Mouse (Mus musculus): ENCODE results near the gene Boc.

The Boc gene

DNA sequence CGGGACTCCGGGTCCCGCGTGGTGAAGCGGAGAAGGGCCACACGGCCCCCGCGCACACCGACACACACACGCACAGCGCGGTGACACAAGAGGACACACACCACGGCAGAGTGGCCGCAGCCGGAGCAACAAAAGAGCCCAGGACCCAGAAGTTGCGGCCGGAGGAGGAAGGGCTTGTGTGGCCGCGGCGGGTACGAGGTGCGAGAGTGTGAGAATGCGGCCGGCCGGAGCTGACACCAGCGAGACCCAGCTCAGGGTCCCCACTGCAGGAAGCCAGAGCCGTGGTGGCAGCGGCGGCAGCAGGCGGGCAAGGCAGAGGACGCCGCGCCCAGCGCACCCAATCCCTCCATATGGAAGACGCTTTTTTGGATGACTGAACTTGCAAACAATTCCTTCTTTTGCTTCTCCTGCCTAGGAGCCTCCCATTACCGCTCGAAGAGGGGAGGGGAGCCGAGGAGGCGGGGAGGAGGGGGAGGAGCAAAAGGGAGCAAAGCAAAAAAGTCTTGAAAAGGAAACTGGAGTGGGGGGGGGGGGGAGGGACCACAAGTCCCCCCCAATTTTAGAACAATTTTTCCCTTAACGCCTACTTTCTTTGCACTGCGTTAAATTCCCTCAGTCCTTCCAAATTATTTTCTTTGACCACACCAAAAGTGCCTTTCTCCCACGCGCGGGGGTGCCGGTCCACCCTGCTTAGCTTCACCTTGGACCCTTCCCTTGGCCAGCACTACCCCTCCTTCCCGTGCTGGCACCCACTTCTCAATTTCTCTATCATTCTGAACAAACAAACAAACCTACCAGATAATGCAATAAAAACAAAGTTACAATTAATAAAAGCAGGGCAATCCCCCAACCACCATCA is at the start of gene Boc:
TSS of gene Boc (minus strand) at position 427 of the 859 bp plus-strand sequence.
- in situ Hi-C loops (cut with MboI, MseI): no loop called here

DNA sequence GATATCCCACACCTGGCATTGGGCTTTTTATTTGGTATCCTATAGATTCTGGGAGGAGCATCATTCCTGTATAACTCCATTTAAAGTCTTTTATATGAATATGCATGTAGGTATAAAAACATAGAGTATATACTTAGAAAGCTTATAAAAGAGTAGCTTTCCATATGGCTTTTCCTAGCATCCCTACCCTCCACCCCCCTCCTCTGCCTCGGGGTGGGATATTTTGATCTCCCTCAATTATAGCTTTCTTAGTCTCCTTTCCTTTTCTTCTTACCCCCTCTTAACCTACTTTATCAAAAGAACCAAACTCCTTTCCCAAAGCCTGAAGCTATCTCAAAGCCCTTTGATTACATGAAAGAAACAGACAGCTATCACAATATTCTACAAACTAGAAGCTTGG is 47.9 kb upstream of the Boc start:
- in situ Hi-C loops (cut with MboI, MseI): loop anchor here (5.0 to 10.0 kb wide), 3 partner anchors 61 to 1448 kb away; no protein-coding TSS in a partner anchor

GRCm38 (mm10) chr16:44604021-44604616 is 45.4 kb upstream of the Boc start:
- in situ Hi-C loops (cut with MboI, MseI): loop anchor here (10.0 kb wide), 2 partner anchors 831 to 1451 kb away; no protein-coding TSS in a partner anchor

DNA sequence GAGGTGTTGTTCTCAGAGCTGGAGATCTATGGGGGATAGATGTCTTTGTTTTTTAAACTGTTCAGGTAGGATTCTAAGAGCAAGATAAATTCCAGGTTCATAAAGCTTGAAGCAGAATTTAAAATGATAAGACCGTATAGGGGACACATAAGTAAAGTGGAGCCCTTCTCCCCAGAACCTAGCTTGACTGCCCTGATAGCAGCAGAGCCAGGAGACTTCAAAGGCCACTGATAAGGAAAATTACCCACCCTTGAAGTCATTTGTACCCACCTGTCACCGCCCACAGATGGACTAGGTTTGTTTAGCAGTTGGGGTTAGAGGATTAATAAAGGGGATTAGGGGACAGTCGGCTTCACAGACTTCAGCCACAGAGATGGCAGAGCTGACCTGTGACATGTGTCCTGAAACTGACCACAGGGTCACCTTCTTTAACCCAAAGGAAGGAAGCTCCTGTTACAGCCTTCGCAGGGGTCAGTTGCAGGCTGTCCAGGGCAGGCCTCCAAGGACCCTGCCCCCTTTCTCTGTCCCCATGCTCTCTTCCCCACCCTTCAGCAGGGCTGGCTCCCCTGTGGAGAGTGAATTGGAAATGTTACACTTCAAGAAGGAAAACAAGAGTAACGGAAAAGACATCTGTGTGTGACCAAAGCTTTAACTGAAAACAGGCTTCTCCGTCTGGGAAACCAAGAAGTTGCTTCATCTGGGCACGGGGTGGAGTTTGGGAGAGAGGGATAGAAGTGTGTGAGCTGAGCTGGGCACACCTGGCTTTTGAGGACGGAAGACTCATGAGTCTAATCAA is 43.5 kb upstream of the Boc start:
- in situ Hi-C loops (cut with MboI, MseI): loop anchor here (10.0 kb wide), 2 partner anchors 833 to 1453 kb away; no protein-coding TSS in a partner anchor

DNA sequence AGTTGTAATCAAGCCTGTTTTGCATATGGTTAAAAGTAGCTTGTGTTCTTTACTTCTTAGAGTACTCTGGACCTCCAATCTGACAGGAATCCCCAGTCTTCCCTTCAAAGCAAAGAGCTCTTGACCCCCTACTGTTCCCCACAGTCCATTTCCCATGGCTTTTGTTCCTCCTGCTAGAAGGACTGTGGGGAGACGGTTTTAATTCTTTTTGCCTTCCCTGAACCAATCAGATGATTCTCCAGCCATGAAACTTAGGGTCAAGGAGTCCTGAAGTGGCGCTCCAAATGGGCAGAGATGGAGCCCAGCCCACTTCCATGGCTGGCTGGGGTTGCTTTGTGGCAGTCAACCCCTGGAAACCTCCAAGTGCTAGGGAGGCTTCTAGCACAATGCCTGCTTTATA is 42.5 kb upstream of the Boc start:
- in situ Hi-C loops (cut with MboI, MseI): loop anchor here (10.0 kb wide), 2 partner anchors 834 to 1454 kb away; no protein-coding TSS in a partner anchor

DNA sequence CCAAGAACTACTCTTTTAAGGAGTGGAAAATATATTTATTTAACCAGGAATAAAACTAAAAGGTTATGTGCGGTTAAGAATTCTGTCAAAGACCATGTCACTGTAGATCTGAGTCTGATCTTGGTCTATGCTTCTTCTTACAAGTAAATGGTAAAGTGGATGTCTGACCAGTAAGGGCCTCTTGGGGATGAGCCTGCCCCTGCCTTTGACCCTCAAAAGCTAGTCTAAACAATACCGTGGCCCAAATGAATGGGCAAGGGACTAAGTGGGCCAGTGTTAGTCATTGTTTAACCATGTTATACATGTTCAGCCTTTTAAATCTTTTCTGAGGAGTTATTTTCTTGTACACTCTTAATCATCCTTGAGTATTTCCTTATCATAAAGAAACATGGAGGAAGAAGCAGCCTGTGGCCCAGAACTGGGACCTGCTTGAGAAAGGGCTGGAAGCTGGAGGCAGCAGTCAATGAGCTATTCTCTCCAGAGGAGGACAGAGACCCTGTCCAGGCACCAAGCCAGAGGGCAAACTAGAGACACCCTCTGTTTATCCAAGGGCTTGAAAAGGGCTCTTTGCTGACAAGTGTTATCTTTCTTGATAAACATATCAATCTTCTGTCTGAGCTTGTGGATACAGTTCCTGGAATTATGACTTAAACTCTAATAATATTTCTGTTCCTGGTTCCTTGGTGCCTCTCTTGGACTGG is 38.6 kb upstream of the Boc start:
- in situ Hi-C loops (cut with MboI, MseI): no loop called here

GRCm38 (mm10) chr16:44589506-44589905 is 30.8 kb upstream of the Boc start:
- in situ Hi-C loops (cut with MboI, MseI): no loop called here

GRCm38 (mm10) chr16:44579421-44580024 is 20.8 kb upstream of the Boc start:
- in situ Hi-C loops (cut with MboI, MseI): no loop called here

DNA sequence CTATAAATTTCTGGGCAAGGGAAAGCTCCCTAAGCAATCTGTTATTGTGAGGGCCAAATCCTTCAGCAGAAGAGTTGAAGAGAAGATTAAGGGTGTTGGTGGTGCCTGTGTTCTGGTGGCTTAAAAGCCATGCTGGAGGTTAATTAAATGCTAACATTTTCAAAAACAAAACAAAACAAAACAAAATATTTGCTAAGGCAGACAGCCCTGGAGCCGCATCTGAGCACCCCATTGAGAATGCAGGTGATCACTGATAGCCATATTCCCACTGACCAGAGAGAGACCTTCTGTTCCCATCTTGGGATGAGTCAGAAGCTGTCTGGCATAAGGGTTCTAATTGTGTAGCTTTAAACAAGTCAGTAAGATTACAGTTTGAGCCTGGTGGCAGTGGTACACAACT is 19.9 kb upstream of the Boc start:
- in situ Hi-C loops (cut with MboI, MseI): no loop called here

GRCm38 (mm10) chr16:44568056-44568455 is 9.4 kb upstream of the Boc start:
- in situ Hi-C loops (cut with MboI, MseI): no loop called here

GRCm38 (mm10) chr16:44565328-44566210 is 6.9 kb upstream of the Boc start:
- in situ Hi-C loops (cut with MboI, MseI): no loop called here

GRCm38 (mm10) chr16:44564359-44564758 is 5.7 kb upstream of the Boc start:
- in situ Hi-C loops (cut with MboI, MseI): loop anchor here (5.0 kb wide), 1 partner anchor 77 kb away; no protein-coding TSS in a partner anchor

- in situ Hi-C loops (cut with MboI, MseI): loop anchor here (5.0 kb wide), 1 partner anchor 75 kb away; no protein-coding TSS in a partner anchor
Measured at GRCm38 (mm10) chr16:44562061-44562460, 3.4 kb upstream of the Boc start.

DNA sequence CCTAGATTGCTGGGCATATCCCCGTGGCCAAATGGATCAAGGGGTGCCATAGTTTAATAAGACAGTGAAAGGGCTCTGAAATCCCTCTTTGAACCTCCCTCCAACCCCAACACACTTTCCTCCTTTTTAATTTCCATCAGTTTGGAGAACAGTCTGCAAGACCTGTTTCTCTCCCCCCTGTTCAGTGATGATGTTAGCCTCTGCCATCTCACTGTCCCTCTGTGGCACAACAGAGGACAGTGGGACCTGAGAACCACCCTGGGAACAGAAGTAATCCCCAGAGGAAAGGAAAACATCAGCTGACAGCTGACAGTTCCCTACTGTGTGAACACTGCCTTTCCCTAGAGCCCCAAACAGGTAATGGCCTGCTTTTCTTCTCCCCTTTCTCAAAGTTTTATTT is 1.5 kb upstream of the Boc start:
- in situ Hi-C loops (cut with MboI, MseI): loop anchor here (5.0 kb wide), 1 partner anchor 73 kb away; no protein-coding TSS in a partner anchor

DNA sequence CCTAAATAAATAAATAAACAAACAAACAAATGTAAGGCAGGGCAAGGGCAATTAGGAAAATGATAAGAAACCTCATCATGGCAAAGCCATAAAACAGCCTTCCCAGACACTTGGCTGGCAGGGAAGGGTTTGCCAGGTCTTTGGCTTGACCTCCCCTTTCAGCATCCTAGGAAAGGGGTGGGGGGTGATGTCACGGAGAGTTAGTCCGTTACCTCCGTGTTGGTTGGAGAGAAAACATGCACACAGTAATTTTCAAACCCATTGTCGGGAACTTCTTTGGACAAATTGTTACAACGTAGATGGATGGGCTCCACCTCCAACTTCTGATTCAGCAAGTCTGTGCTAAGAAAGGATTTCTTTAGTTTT is 616 bp upstream of the Boc start:
- in situ Hi-C loops (cut with MboI, MseI): no loop called here

- in situ Hi-C loops (cut with MboI, MseI): no loop called here
Measured at GRCm38 (mm10) chr16:44557661-44558470, 831 bp downstream of the Boc start.

DNA sequence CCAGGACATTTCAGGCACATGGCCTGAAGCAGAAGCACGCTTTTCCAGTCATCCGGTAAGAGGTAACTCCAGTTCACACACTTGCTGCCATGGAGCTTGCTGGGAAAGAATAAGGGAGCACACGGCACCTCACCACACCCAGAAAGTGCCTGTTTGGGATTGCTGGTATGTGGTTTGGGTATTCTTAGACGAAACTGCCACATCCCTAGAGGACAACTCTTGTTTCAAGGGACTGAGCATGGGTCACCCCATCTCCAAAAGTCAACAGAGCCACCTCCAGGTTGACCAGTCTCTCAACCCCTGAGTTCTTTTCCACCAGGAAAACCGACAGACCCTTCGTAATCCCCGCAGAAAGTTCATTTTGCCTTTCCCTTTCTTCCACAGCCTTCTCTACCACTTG is 1.6 kb downstream of the Boc start:
- in situ Hi-C loops (cut with MboI, MseI): no loop called here

DNA sequence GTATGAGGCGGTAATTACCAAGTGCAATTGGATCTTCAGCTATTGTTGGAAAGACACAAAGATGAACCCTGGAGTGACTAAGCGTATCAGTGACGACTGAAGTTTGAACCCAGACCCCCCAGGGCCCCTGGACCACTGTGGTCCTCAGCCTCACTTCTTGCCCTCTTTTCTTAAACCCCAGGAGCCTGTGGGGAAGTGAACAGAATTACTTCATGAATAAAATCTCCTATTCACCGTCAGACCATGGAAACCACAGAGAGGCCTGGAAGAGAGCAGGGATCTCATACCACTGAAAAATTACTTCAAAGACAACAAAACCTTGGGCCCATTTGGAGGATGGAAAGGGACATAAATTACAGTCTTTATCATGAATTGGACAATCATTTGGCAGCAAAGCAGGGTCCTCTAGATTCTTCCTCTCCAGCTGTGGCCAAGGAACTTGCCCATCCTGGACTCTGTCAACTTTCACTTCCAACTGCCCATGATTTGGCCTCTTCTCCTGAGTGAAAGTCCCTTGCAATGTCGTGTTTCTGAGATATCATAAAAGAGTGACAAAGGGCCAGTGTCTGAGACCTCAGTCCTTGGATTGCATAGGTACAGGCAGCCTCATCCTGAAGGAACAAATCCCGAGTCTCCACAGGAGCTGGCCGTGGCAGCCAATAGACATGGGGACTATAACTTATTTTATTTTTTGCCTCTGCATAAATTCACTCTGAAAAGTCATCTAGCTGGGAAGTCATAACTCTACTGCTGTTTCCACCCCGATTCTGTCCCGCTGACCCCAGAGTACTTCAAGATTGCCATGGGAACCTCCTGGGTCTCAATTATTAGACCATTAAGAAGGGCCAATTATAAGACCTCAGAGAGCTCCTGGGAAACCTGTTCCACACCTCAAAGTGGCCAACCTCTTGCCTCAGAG is 2.6 kb downstream of the Boc start:
- in situ Hi-C loops (cut with MboI, MseI): no loop called here

Data from T-helper 1 cell (primary cell).